Mouse (Mus musculus) ES-Bruce4 (cell line): ENCODE measurements around the gene Rhox7b.
A peak's percentile ranks its signal among the peaks of the same experiment; 100 is the strongest.

ENCODE experiments used
- CTCF ChIP-seq: IDR thresholded peaks from one replicate; pipeline ENCODE4 v1.8.1; 2011; ENCODE audit warnings: low read depth, low read length
- EP300 ChIP-seq: IDR thresholded peaks from 2 replicates; pipeline ENCODE4 v1.6.1; 2011; ENCODE audit warnings: low read depth, low read length; ENCODE audit not compliant: insufficient read depth
- POLR2A ChIP-seq: IDR thresholded peaks from one replicate; pipeline ENCODE4 v1.8.1; 2011; ENCODE audit warnings: low read length; ENCODE audit not compliant: insufficient read depth

- TF ChIP-seq CTCF (peak; percentile 40), EP300 (no peak), POLR2A (no peak)
Measured at GRCm38 (mm10) chrX:37916311-37916710, 19.3 kb upstream of the Rhox7b start.
